Mouse (Mus musculus): ENCODE results near the gene Rassf2.

- TF ChIP-seq TAL1 (IDR thresholded peaks at IDR 0.05; ENCODE audit: low read length) (no peak), GATA1 (IDR thresholded peaks at IDR 0.05; ENCODE audit: low read length) (no peak)
Measured at GRCm38 (mm10) chr2:132028894-132029605, 1.0 kb downstream of the Rassf2 start.

All from erythroblast, embryonic 14.5 days (primary cell).